Mouse (Mus musculus): ENCODE results near the gene Zkscan6.

Gene Zkscan6

DNA sequence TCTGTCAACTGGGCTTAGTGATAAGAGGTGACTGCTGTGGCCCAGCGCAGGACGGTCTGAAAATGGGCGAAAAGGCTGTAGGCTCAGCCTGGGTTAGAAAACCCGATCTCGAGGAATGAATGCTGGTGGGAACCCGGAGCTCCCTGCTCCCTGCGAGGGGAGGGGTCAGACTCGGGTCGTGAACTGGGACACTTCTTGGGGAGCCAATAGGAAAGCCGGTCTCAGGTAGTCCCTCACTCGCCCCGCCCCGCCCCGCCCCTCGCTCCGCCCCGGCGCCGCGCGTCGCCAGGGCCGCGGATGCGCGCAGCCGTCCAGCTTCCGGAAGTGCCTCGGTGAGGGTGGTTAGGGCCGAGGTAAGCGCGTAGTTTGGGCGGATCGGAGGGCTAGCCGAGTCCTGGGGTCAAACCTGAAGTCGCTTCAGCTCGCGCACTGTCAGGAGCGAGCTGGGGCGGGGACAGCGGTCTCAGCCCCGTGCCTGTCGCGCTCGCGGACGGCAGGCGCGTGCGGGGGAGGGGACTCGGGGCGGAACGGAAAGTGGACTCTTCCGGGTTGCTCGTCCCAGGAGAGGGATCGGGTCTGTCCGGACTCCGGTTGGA, at the start of gene Zkscan6:
Gene Zkscan6, plus strand, starts transcription at position 267 of the 596 bp plus-strand sequence.
- DNase-seq (ENCODE audit: low spot score in 2 of 2): peak; percentile 79 to 84

DNA sequence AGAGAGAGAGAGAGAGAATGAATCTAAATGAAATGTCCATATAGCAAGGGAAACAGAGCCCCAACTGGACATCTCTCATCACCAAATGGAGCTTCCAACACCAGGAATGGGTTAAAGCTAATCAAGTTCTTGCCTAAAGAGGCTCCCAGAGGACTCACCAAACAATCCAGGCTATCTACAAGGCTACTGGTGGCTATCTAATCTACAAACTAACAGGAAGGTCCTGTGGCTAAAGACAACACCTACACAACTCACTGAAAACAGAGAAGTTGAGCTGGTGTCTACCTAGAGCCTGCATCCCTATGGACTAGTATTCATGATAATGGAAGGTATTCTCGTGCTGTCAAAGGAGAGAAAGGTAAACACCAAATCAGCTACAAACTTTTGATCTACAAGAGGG, 47.6 kb upstream of the Zkscan6 start:
- DNase-seq (ENCODE audit: low spot score in 2 of 2): no peak

DNA sequence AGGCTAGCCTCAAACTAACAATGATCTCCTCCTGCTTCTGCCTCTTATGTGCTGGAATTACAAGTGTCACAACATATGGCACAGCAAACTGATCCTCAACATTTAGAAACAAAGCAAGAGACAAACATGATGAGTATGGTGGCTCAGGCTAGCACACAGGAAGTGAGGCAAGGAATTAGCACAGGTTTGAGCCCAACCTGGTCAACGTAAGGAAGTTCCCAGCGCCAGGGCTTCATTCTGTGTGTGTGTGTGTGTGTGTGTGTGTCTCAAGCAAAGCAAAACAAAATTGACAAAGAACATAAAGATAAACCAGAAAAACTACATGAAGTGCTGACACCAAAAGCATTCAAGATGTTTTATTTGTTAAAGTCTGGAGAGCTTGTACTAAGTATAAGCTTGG, 46.1 kb upstream of the Zkscan6 start:
- no peak for DNase-seq (ENCODE audit: low spot score in 2 of 2)

DNA sequence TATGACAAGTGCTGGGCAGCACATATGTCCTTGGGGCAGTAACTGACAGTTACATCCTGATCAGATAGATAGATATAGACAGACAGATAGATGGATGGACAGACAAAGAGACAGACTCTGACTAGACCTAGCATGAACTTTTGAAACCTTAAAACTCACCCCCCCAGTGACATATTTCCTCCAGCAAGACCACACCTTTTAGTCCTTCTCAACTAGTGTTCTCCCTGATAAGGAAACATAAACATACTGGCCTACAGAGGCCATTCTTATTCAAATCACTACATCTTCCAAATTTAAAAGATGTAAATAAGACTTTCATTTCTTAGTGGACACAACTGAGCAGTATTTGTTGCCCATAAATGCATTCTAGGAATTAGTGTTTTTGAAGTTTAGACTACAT, 38.5 kb upstream of the Zkscan6 start:
- no peak for DNase-seq (ENCODE audit: low spot score in 2 of 2)

DNA sequence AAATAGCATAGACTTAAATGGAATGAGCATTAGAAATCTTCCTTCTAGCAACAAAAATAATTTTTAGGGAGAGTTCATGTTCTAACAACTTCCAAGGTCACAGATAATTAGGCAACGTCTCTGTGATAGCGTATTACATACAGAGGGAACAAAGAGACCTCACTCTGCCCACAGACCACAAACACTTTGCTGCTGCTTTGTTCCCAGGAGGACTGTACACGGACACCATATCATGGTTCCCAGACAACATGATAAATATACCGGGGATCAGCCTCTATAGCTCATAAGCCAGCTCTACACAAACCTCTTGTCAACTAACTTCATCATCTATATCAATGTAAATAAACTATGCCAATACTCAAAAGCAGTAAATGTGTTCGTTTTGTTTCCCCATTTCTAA, 37.0 kb upstream of the Zkscan6 start:
- DNase-seq (ENCODE audit: low spot score in 2 of 2): no peak

DNA sequence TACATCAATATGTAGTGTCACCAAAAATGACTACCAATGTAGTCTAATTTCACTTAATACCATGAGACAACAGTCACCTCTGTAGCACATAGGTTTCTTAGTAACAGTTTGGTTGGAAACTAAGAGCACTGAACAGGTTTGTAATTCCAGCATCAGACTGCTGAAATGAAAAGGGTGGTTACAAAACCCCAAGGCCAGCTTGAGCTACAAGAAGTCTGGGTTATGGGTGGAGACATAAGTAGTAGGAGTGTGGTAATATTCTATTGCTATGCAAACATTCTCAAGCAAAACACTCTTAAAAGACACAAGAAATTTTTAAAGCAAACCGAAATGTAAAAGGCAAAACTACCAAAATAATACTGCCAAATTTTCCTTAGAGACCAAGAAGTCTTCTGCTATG, 35.4 kb upstream of the Zkscan6 start:
- DNase-seq (ENCODE audit: low spot score in 2 of 2): no peak

DNA sequence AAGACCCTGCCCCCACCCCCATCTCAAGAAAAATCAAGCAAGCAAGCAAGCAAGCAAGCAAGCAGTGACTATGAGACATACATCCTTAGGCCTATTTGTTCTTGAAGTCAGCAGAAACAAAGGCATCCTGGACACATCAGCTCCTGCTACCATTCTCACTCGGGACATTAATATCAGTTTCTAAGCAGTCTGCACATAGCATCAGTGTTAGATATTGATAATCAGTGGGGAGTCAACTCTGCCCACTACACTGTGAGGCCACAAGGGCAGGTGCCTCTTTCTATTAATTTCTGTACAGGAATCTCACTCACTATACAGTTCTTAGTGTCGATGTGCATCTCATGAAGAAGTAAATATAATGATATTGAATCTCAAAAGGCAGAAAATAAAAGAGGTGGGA, 33.4 kb upstream of the Zkscan6 start:
- no peak for DNase-seq (ENCODE audit: low spot score in 2 of 2)

DNA sequence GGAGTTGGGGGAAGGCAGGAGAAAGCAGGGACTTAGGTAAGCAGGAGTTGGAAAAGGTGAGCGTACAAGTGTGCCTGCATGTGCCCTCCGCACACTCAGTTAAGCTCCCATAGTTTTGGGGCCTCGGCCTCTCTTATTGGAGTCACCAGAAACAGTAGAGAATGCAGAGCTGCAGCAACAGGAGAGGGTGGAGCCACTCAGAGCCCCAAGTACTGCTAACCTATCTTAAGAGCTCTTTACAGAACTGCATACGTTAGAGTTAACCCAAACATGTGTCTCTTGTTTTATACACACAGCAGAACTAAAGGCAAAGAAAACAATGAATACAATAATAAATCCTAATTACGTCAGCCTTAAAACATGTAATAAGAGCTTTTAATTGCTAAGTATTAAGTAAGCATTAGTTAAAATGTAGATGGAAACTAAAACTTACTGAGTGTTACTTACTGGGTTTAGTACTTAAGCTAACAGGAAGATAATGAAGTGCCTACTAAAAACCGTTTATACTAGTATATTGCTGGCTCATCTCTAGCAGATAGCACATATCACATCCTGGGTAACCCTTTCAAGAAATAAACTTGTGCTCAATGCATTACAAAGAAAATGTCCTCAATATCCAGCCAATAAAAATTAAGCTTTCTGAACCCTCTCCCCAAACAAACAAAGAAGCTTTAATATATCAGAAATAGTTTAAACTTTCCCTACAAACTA, 32.9 kb upstream of the Zkscan6 start:
- DNase-seq (ENCODE audit: low spot score in 2 of 2): no peak

DNA sequence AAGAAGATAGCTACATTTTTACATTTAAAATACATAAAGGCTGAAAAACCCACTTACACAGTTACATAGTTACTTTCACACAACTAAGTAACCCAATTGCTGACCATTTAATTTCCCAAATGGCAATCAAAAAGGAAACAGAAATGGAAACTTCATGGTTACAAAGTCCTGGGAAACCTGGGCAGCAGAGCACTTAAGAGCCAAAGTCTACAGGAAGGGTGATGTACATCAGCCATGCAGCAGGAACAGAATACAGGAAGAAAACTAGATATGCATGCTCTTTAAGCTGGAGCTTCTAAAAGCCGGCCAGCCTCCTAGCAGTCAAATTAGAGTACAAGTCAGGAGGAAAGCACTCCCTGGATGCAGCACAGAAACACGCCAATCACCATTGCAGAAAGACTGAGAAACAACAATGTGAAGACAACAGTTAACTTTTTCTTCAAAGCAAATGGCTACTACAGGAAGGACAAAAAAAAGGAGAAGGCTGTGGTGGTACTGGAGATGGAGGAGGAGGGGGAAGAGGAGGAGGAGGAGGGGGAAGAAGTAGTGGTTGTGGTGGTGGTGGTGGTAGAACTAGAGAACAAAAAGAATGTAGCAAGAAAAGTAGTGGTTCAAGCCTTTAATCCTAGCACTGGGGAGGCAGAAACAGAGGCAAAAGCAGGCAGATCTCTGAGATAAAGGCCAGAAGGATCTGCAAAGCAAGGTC, 29.9 kb upstream of the Zkscan6 start:
- no peak for DNase-seq (ENCODE audit: low spot score in 2 of 2)

DNA sequence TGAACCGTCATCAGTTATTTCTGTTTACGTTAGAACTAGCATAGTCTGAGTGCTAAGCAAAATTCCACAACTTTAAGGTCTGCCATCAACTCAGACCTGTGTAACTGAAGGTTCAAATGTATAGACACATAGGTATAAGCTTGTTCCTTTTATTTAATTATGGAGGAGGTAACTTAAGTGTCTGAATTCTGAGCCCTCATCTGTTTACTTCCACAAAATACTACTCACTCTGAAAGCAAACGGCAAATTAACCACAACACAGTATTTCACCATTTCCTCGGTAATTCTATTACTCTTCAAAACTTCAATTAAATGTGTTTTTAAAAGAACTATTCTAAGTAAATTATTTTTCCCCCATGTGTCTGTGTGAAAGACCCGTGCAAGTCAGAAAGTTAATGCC, 29.2 kb upstream of the Zkscan6 start:
- no peak for DNase-seq (ENCODE audit: low spot score in 2 of 2)

DNA sequence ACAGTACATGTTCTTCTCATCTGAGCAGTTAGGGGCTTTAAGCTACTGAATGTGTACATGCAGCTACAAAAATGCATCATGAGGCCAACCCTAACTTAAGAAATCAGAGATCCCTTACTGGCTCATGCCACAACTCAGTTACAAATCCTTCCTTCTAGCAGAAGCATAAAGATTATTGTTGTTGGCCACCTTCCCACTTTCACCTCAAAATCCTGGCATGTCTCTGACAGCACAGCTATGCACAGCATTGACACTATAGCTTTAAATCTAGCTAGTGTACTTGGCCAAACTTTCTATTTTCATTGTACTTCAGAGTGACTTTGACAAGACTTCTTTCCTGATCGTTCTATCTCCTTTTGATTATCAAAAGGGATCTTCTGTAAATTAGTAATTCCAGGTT, 27.9 kb upstream of the Zkscan6 start:
- no peak for DNase-seq (ENCODE audit: low spot score in 2 of 2)

DNA sequence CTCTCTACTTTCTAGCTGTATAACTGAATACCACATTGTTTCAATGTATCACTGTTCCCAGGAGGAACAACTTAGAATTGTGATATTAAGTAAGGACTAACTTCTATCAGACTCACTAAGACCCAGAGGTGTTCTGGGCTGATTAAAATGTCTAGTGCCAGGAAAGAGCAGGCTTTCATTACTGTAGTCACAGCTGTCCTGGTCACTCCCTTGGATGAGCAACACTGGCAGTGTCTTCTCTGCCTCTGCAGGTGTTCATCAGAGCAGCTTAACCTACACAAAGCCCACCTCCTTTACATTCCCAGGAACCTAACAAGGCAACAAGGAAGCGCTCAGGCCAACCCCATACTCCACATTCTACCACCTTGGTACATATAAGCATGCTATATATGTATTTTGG, 27.4 kb upstream of the Zkscan6 start:
- DNase-seq (ENCODE audit: low spot score in 2 of 2): no peak

DNA sequence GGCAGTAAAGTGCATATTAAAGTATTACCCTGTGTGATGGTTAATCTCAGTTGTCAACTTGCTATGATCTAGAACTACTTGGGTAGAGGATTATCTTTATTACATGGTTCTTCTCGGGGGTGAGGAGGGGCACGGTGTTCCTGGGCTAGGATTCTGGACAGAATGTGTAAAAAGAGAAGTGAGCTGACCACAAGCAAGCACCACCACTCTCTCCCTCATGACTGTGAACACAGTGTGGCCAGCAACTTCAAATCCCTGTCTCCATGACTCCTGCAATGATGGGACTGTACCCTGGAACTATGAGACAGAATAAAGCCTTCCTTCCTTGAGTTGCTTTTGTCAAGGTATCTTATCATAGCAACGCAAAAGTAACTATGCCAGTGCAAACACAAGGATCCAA, 25.4 kb upstream of the Zkscan6 start:
- DNase-seq (ENCODE audit: low spot score in 2 of 2): no peak

DNA sequence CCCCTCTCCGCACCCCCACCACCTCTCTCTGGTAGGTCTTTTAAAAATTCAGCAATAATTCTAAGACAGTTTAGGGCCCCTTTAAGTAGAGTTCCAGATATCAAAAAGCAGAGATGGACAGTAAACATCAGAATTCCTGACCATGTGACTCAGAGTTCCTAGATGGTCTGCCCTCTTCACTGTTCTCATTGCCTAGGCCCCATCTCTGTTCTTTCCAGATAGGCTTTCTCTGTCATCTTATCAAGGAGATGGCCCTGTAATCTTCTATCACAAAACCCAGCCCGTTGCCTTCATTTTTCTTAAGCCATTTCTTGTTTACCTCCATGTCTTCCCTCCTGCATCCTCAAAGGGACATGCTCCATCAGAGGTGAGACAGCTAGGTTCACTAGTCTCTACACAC, 20.8 kb upstream of the Zkscan6 start:
- no peak for DNase-seq (ENCODE audit: low spot score in 2 of 2)

DNA sequence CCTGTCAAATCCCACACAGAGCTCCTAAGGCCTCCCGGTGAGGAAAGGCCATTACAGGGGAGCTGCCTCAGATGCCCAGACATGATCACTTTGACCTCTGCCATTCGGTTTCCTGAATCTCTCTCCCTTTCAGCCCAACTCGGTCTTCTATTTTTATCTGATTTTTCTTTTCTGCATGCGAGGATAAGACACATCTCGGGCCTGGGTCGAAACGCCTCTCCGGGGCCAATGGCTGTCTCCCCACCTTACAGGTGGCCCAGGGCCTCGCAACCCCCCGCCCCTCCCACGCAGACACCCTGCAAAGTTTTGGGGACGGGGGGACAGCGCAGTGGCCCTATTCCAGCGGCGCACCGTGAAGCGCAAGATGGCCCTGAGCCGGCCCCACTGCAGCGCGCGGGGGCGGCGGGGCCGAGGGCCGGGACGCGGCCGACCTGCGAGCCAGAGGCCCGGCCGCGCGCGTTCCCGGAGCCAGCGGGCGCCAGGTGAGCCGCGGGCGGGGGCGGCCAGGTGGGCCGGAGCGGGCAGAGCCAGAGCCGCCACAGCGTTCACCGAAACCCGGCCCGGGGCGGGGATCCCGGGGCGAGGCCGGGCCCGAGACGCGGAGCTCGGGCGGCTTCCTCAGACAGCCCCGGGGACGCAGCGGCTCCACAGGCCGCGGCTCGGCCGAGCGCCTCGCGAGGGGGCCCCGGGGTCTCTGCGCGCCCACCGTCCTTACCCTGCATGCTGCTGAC, 19.4 kb upstream of the Zkscan6 start:
- DNase-seq (ENCODE audit: low spot score in 2 of 2): peak in 1 of 2 experiments; percentile 33

DNA sequence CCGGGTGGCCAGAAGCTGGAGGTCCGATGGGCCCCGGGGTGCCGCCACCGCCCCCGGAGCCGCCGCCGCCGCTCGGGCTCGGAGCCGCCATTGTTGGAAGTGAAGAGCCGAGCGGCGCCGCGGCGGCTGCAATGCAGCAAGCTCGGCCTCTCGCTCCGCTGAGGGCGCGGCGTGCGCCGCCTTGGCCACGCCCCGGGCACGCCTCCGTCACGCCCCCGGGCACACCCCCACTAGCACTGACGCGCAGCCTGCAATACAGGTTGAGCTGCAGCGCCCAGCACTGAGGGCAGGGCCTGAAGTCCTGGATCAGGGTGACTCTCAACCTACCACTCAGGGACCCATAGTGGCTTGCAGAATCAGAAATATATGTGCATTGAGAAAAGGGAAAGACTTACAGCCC, 18.8 kb upstream of the Zkscan6 start, which contains the start of gene Map2k4:
Gene Map2k4, minus strand, starts transcription at position 144 of the 400 bp plus-strand sequence.
- peak; percentile 90 to 91 for DNase-seq (ENCODE audit: low spot score in 2 of 2)

DNA sequence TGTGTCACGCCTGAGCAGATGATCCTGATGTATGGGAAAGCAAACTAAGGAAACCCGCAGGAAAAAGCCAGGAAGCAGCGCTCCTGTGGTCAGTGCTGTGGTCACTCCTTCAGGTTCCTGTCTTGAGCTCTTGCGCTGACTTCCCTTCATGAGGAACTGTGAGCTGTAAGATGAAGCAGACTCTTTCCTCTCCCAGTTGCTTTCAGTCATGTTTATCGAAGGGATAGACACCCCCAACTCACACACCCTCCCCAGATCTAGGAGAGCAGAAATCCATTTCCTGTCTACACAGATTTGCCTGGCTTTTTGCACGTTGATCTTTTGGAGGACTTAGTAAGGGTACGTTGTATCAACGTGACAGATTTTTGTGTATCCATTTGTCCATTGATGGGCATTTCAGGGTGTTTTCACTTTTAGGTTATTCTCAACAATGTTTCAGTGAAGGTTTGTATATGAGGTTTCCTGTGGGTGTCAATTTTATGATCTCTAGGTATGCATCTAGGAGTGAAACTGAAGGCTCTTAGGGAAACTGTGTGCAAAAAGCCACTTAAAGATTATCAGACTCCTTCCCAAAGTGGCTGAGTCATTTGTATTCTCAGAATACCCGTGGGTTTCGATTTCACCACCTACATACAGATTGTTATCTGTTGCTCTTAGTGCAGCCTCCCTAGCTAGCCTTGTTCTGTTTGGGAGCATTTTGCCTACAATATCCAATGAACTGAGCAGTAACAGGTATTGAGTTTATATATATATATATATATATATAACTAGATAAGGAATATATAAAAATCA, 12.4 kb upstream of the Zkscan6 start:
- no peak for DNase-seq (ENCODE audit: low spot score in 2 of 2)

DNA sequence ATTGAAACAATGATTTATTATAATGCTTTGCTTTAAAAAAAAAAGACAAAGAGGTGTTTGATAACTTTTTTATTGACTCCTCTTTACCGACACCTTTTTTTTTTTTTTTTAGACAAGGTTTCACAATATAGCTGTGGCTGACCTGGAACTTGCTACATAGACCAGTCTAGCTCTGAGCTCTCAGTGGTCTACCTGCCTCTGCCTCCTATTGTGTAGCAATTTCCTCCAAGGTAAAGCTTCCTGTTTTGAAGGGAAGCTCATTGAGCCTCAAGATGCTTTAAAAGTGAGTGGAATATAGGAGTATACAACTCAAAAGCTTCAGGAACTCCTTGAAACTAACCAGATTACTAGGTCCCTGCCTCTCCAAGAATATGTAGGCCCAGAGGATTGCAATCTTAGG, 11.1 kb upstream of the Zkscan6 start:
- DNase-seq (ENCODE audit: low spot score in 2 of 2): no peak

DNA sequence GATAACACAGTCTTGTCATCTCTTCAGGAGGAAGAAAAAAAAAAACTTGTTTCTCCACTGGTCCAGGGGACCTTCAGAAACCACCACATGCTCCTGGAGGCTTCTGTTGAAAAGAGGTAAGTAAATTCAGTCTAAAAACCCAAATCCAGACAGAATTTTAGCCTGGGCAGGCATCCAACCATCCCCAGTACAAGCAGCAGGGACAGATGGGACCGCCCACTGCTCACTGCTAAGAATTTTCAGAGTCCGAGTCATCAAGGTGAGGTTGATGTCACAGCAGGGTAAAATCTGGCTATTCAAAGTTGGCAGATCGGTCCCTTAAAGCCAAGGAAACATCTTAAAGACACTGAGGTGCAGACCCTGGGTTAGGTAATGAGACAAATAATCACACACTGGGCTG, 5.1 kb upstream of the Zkscan6 start:
- no peak for DNase-seq (ENCODE audit: low spot score in 2 of 2)

DNA sequence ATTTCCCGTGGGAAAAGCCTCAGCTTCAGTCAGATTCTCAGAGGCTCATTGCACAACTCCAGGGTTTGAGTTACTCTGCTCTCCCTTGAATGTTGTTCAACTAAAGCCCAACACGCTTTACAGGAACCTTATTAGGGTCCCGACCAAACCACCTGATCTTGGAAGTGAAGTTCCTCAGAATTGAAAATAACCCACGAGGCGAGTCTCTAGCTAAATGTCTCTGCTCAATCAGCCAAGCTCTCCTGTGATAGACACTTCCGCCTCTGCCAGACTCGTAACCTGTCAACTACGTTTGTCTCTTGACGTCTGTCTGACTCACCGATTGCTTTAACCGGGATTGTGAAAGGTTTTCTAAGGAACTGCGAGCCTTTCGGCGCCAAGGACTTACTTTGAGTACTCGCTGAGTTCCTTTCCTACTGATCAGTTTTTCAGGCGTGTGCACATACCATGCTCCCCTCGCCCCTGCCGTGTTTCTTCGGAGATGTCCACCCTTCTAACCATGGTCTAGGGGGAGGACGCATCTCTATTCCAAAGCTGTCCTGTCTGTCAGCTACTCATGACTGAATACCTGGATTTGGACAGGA, 562 bp upstream of the Zkscan6 start:
- no peak for DNase-seq (ENCODE audit: low spot score in 2 of 2)

DNA sequence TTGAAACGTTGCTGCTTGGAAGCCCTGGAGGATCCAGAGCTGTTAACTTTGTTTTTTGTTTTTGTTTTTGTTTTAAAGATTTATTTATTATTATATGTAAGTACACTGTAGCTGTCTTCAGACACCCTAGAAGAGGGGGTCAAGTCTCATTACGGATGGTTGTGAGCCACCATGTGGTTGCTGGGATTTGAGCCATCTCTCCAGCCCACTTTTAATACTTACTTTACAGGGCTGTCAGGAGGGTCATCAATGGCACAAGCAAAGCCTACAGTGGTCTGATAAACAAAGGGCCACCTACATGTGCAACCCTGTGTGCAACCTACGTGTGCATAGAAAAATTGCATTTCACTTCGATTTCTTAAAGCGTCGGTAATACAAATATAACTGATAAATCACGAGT, 626 bp downstream of the Zkscan6 start:
- no peak for DNase-seq (ENCODE audit: low spot score in 2 of 2)

Measured in urinary bladder, postnatal 4 days (tissue).